Mouse (Mus musculus): ENCODE results near the gene Vmn1r11. TPM values are rescaled to one million over a fixed set of nuclear protein-coding genes. Genes with fewer than 3 reads are reported as not detected.

Vmn1r11 gene
- polyA plus RNA-seq (2012; rRNA removed) = not detected in 2 replicates

- Histone ChIP-seq H3K27ac (ENCODE audit: insufficient read depth, low read length) (no peak within 1 kb of the TSS), H3K4me1 (ENCODE audit: control insufficient read depth, insufficient read depth, low read length) (no peaks in the 10 kb centered on the region), H3K27me3 (ENCODE audit: control insufficient read depth, insufficient read depth, low read length) (no peaks in the 10 kb centered on the region), H3K4me3 (replicated peaks; ENCODE audit: insufficient read depth, low read depth, low read length) (no peak within 1 kb of the TSS)
- no peak for DNase-seq
- no peak for TF ChIP-seq POLR2A (IDR thresholded peaks at IDR 0.05; ENCODE audit: borderline replicate concordance, insufficient read depth, low read length)
- TF ChIP-seq CTCF (IDR thresholded peaks at IDR 0.05; ENCODE audit: borderline replicate concordance, insufficient read depth, low read depth, low read length) = no peak
- 82% methylated on average over 1 of the region's 1 CpGs for WGBS
These were observed at the start of gene Vmn1r11 for GRCm38 (mm10) chr6:57133155-57133554. Gene Vmn1r11 (plus strand): TSS chr6:57133455.

DNA sequence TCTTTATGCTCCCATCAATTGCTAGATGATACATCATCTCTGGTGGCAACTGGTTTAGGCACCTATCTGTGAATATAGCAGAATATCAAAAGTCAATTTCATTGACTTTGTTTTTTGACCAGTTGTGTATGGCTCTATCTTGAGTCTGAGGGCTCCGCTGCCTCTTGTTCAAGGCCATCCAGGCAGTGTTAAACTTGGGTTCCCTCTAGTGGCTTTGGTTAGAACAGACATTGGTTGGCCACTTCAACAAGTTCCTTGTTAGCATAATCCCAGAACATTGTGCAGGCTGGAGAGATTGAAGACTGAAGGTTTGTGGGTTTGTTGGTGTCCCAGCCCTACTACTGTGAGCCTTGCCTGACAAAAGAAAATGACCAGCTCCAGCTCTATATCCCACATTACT is 26.9 kb upstream of the Vmn1r11 start:
- H3K4me3 ChIP-seq (replicated peaks; ENCODE audit: insufficient read depth, low read depth, low read length) = no peak overlapping the region
- no peak for DNase-seq
- H3K27me3 ChIP-seq (ENCODE audit: control insufficient read depth, insufficient read depth, low read length) = no peaks in the 10 kb centered on the region
- H3K4me1 ChIP-seq (ENCODE audit: control insufficient read depth, insufficient read depth, low read length) = no peaks in the 10 kb centered on the region
- H3K27ac ChIP-seq (ENCODE audit: insufficient read depth, low read length) = no peak overlapping the region
- TF ChIP-seq CTCF (IDR thresholded peaks at IDR 0.05; ENCODE audit: borderline replicate concordance, insufficient read depth, low read depth, low read length) (no peak), POLR2A (IDR thresholded peaks at IDR 0.05; ENCODE audit: borderline replicate concordance, insufficient read depth, low read length) (no peak)
- WGBS = 72% methylated on average over 1 of the region's 1 CpGs

DNA sequence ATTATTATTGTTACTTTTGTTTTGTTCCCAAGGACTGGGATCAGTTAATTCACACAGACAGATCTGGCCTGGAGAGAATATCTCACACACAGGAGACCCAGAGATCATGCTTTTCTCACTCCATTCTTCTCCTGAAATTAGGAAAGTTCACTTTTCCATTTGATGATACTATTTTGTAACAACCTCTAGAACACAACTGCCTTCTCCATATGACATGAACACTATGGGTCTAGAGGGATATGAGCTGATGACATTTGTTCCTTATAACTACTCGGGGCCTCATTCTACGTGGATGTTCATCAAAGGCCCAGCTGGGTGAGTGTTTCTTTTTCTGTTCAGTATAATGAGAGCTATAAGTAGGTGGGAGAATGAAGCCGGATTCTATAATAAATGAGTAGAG is 24.1 kb upstream of the Vmn1r11 start, which contains the start of gene Vmn1r10:
Gene Vmn1r10, plus strand, starts transcription at position 301 of the 400 bp plus-strand sequence.
- TF ChIP-seq POLR2A (IDR thresholded peaks at IDR 0.05; ENCODE audit: borderline replicate concordance, insufficient read depth, low read length) = no peak
- TF ChIP-seq CTCF (IDR thresholded peaks at IDR 0.05; ENCODE audit: borderline replicate concordance, insufficient read depth, low read depth, low read length) = no peak
- WGBS = 88% methylated on average over 3 of the region's 3 CpGs
- no peaks in the 10 kb centered on the region for H3K4me1 ChIP-seq (ENCODE audit: control insufficient read depth, insufficient read depth, low read length)
- no peaks in the 10 kb centered on the region for H3K27me3 ChIP-seq (ENCODE audit: control insufficient read depth, insufficient read depth, low read length)
- no peak within 1 kb of the TSS for H3K4me3 ChIP-seq (replicated peaks; ENCODE audit: insufficient read depth, low read depth, low read length)
- H3K27ac ChIP-seq (ENCODE audit: insufficient read depth, low read length) = no peak within 1 kb of the TSS
- no peak for DNase-seq

GRCm38 (mm10) chr6:57156619-57157018 is 23.4 kb downstream of the Vmn1r11 start, which contains the start of gene Vmn1r12:
Gene Vmn1r12 (plus strand): TSS chr6:57156919.
- Histone ChIP-seq H3K27me3 (ENCODE audit: control insufficient read depth, insufficient read depth, low read length) (no peaks in the 10 kb centered on the region), H3K27ac (ENCODE audit: insufficient read depth, low read length) (no peak within 1 kb of the TSS), H3K4me1 (ENCODE audit: control insufficient read depth, insufficient read depth, low read length) (no peaks in the 10 kb centered on the region), H3K4me3 (replicated peaks; ENCODE audit: insufficient read depth, low read depth, low read length) (no peak within 1 kb of the TSS)
- no peak for DNase-seq
- 78% methylated on average over 2 of the region's 2 CpGs for WGBS
- TF ChIP-seq CTCF (IDR thresholded peaks at IDR 0.05; ENCODE audit: borderline replicate concordance, insufficient read depth, low read depth, low read length) = no peak
- no peak for TF ChIP-seq POLR2A (IDR thresholded peaks at IDR 0.05; ENCODE audit: borderline replicate concordance, insufficient read depth, low read length)

Other genes with a start within 250 kb of the Vmn1r11 start
- 38.8 and 47.7 TPM in 2 replicates for gene Nt5c3, start 209.5 kb upstream of the Vmn1r11 start, polyA plus RNA-seq (2012; rRNA removed)
- 0.33 and 0.59 TPM in 2 replicates for gene Vmn1r4, start 209.4 kb upstream of the Vmn1r11 start, polyA plus RNA-seq (2012; rRNA removed)
- not detected in 2 replicates for gene Vmn1r5, start 163.2 kb upstream of the Vmn1r11 start, polyA plus RNA-seq (2012; rRNA removed)
- not detected in 2 replicates for gene Vmn1r6, start 136.2 kb upstream of the Vmn1r11 start, polyA plus RNA-seq (2012; rRNA removed)
- gene Vmn1r7, start 108.1 kb upstream of the Vmn1r11 start, polyA plus RNA-seq (2012; rRNA removed) = not detected in 2 replicates
- not detected in 2 replicates for gene Vmn1r8, start 101.2 kb upstream of the Vmn1r11 start, polyA plus RNA-seq (2012; rRNA removed)
- gene Vmn1r9, start 66.7 kb upstream of the Vmn1r11 start, polyA plus RNA-seq (2012; rRNA removed) = not detected in 2 replicates
- not detected in 2 replicates for gene Vmn1r10, start 24.0 kb upstream of the Vmn1r11 start, polyA plus RNA-seq (2012; rRNA removed)
- gene Vmn1r12, start 23.5 kb downstream of the Vmn1r11 start, polyA plus RNA-seq (2012; rRNA removed) = not detected in 2 replicates
- gene Vmn1r13, start 69.8 kb downstream of the Vmn1r11 start, polyA plus RNA-seq (2012; rRNA removed) = not detected in 2 replicates
- gene Vmn1r14, start 98.2 kb downstream of the Vmn1r11 start, polyA plus RNA-seq (2012; rRNA removed) = not detected in 2 replicates
- not detected in 2 replicates for gene Vmn1r15, start 124.5 kb downstream of the Vmn1r11 start, polyA plus RNA-seq (2012; rRNA removed)
- not detected in 2 replicates for gene Vmn1r16, start 196.0 kb downstream of the Vmn1r11 start, polyA plus RNA-seq (2012; rRNA removed)
- gene Vmn1r17, start 230.3 kb downstream of the Vmn1r11 start, polyA plus RNA-seq (2012; rRNA removed) = not detected in 2 replicates

Measured in cerebellum, adult 2 months (tissue).